Mouse (Mus musculus) liver, embryonic 14.5 days (tissue): Measurements from ENCODE around the gene Trmt112. TPM values are rescaled to one million over a fixed set of nuclear protein-coding genes. Genes with fewer than 3 reads are reported as not detected.

ENCODE experiments used
- ATAC-seq: fragments of 200-750 bp; cut with Nextera tagmentation; 2 replicates; pipeline ENCODE4 v1.8.0; 2017; ENCODE audit warnings: moderate number of reproducible peaks, mild to moderate bottlenecking, moderate library complexity; ENCODE audit not compliant: insufficient read depth
- DNase-seq, 3 experiments: peaks; one replicate each; pipeline ENCODE4 v3.0.0-alpha.2; 2012 to 2013; ENCODE audit warnings: low read depth in 3 of 3, low spot score in 3 of 3
- H3K27ac ChIP-seq: fragments of 300-500 bp; sonication (generic); 2 replicates; pipeline ENCODE4 v1.5.1; 2014; ENCODE audit warnings: moderate library complexity, mild to moderate bottlenecking, control low read depth, inconsistent platforms
- H3K27me3 ChIP-seq: fragments of 300-500 bp; sonication (generic); 2 replicates; pipeline ENCODE4 v1.6.1; 2014; ENCODE audit warnings: mild to moderate bottlenecking, low read length, moderate library complexity; ENCODE audit not compliant: control insufficient read depth, insufficient read depth
- H3K36me3 ChIP-seq: fragments of 300-500 bp; sonication (generic); replicated peaks from 2 replicates; pipeline ENCODE4 v1.6.1; 2014; ENCODE audit warnings: low read depth; ENCODE audit not compliant: control insufficient read depth, insufficient read depth
- H3K4me1 ChIP-seq, 2 experiments: fragments of 200-500 bp in 1 of 2; fragments of 300-500 bp in 1 of 2; sonication (generic) in 1 of 2; replicated peaks; 2 replicates each; pipeline ENCODE4 v1.6.1; 2012 to 2014; ENCODE audit warnings: antibody characterized with exemption in 1 of 2, inconsistent platforms in 1 of 2, low read length in 1 of 2; ENCODE audit not compliant: control insufficient read depth in 2 of 2, insufficient read depth in 2 of 2
- H3K4me2 ChIP-seq: fragments of 300-500 bp; sonication (generic); 2 replicates; pipeline ENCODE4 v1.6.1; 2014; ENCODE audit warnings: low read depth, mild to moderate bottlenecking, control low read depth, moderate library complexity
- H3K4me3 ChIP-seq, 2 experiments: fragments of 200-500 bp in 1 of 2; fragments of 300-500 bp in 1 of 2; sonication (generic) in 1 of 2; 2 replicates each; pipeline ENCODE4 v1.5.1; 2012 to 2014; ENCODE audit warnings: low read depth in 2 of 2, low read length in 2 of 2, mild to moderate bottlenecking in 2 of 2, control low read depth in 1 of 2, inconsistent platforms in 1 of 2, moderate library complexity in 1 of 2; ENCODE audit not compliant: insufficient read depth in 1 of 2
- H3K9ac ChIP-seq: fragments of 300-500 bp; sonication (generic); replicated peaks from 2 replicates; pipeline ENCODE4 v1.6.1; 2014; ENCODE audit warnings: mild to moderate bottlenecking, control low read depth, moderate library complexity
- H3K9me3 ChIP-seq: fragments of 300-500 bp; sonication (generic); 2 replicates; pipeline ENCODE4 v1.6.1; 2016; ENCODE audit warnings: low read length, mixed read lengths; ENCODE audit not compliant: control insufficient read depth
- CTCF ChIP-seq: IDR thresholded peaks from 2 replicates; pipeline ENCODE4 v1.5.1; 2016; ENCODE audit warnings: antibody characterized with exemption, low read depth, control low read depth
- EP300 ChIP-seq: IDR thresholded peaks from 2 replicates; pipeline ENCODE4 v1.6.1; 2016; ENCODE audit warnings: antibody characterized with exemption, low read depth
- WGBS: fragments of 180-500 bp; shearing (Covaris S2); extraction: QIAGEN DNeasy Blood & Tissue Kit; methylation state at CpG from one replicate; pipeline ENCODE4 v1.1.7; 2014; ENCODE audit not compliant: insufficient replicate concordance; 5-methylcytosine and 5-hydroxymethylcytosine counted together
- polyA plus RNA-seq, 2 experiments: library from polyadenylated mRNA; depleted of rRNA in 1 of 2; stranded (reverse) in 1 of 2; unstranded in 1 of 2; fragments of >200 nt; fragmentation: Nextera tagmentation in 1 of 2; extraction: Ambion mirVana in 1 of 2; gene quantifications; 2 replicates each; pipeline versions ENCODE4 v1.2.1 to v1.2.3; 2012 to 2014

Trmt112 gene
- polyA plus RNA-seq (2012; rRNA removed) (65.7 and 69.4 TPM in 2 replicates), polyA plus RNA-seq (2014; fragmentation: Nextera tagmentation; extraction: Ambion mirVana) (75.2 and 77.4 TPM in 2 replicates)

DNA sequence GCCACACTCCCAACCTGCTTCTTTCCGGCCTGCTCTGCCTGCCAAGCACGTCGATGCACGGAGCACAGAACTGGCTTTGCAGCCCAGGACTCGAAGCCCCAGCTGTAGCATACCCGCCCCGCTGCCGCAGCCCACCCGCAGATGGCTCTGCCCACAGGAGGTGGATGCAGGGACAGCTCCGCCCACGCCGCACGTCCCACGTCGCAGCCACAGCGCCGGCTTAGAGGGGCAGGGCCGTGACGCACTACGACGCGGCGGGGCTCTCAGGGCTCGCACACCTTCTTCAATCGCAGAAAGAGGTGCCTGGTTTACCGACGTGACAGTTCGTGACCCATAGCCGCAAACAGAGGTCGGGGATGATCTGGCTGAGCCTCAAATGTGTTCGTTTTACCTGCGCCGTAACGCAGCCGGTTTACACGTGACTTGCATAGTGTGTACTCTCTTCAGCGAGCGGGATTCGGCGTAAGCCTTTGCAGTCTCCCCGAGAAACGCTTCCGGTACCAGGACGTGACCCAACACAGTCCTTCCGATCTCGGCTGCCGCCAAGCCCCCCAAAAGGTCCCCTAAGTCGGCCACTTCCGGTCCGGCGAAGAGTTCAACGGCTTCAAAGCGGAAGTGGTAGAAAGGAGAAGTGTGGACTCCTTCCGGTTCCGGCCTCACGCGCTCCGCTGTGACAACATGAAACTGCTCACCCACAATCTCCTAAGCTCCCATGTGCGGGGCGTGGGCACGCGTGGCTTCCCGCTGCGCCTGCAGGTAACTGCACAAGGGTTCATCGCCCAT is at the start of gene Trmt112, which contains the start of gene Prdx5:
Trmt112 (plus strand) TSS at position 192 of the 783 bp plus-strand sequence.
Prdx5 (minus strand) TSS at position 600 of the 783 bp plus-strand sequence.
- H3K27me3 ChIP-seq, result no peaks in the 10 kb centered on the region
- WGBS, result under 1% methylated on average over 65 of the region's 65 CpGs
- H3K4me3 ChIP-seq, result peak within 1 kb of the TSS; percentile 82
- TF ChIP-seq CTCF, result peak; percentile 27; the same call in 1 of the 2 replicates
- TF ChIP-seq EP300, result no peak
- peak; percentile 87 for ATAC-seq
- peak; percentile 75 to 84 (median 77) for DNase-seq
- peaks cover 20% of the 10 kb centered on the region for H3K36me3 ChIP-seq
- peaks cover 2 to 7% of the 10 kb centered on the region in 2 experiments; a peak in 2 of 4 replicates for H3K4me1 ChIP-seq
- no peaks in the 10 kb centered on the region for H3K9me3 ChIP-seq
- peak within 1 kb of the TSS; percentile 94 for H3K4me2 ChIP-seq
- peak within 1 kb of the TSS; percentile 85 for H3K9ac ChIP-seq
- H3K27ac ChIP-seq, result peak within 1 kb of the TSS; percentile 95

DNA sequence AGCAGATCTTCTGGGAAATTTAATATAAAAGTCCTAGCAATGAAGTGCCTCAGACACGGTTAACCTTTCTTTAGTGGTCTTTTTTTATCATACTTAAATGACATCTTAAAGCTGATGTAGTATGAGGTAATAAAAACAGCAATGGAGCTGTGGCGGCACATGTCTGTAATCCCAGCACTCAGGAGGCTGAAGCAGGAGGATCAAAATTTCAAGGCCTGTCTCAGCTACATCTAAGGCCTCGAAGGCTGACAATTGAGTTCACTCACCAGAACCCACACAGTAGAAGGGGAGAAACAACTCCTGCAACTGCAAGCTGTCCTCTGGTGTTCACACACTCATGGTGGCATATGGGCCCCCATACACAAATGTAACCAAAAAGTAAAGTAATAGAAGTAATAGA is 49.5 kb upstream of the Trmt112 start:
- WGBS, result 70% methylated on average over 3 of the region's 3 CpGs
- H3K9me3 ChIP-seq, result no peaks in the 10 kb centered on the region

GRCm38 (mm10) chr19:6860706-6861105 is 48.8 kb upstream of the Trmt112 start:
- DNase-seq, result no peak
- Histone ChIP-seq H3K36me3 (no peaks in the 10 kb centered on the region), H3K9me3 (no peaks in the 10 kb centered on the region), H3K4me2 (no peak overlapping the region), H3K27me3 (no peaks in the 10 kb centered on the region), H3K4me1 (peaks cover 0 to 5% of the 10 kb centered on the region in 2 experiments; a peak in 1 of 4 replicates), H3K27ac (no peak overlapping the region), H3K9ac (no peak overlapping the region), H3K4me3 (no peak overlapping the region)
- ATAC-seq, result no peak
- TF ChIP-seq CTCF, result no peak
- no peak for TF ChIP-seq EP300
- WGBS, result 37% methylated on average over 6 of the region's 6 CpGs

More for the DNA sequence above, 49.5 kb upstream of the Trmt112 start:
- H3K36me3 ChIP-seq, result no peaks in the 10 kb centered on the region
- no peaks in the 10 kb centered on the region for H3K27me3 ChIP-seq
- ATAC-seq (no peak), DNase-seq (no peak)
- no peak overlapping the region for H3K4me3 ChIP-seq
- H3K9ac ChIP-seq, result no peak overlapping the region
- no peak for TF ChIP-seq CTCF
- no peak for TF ChIP-seq EP300
- no peak overlapping the region for H3K27ac ChIP-seq
- H3K4me2 ChIP-seq, result no peak overlapping the region
- peaks cover 0 to 7% of the 10 kb centered on the region in 2 experiments; a peak in 1 of 4 replicates for H3K4me1 ChIP-seq

DNA sequence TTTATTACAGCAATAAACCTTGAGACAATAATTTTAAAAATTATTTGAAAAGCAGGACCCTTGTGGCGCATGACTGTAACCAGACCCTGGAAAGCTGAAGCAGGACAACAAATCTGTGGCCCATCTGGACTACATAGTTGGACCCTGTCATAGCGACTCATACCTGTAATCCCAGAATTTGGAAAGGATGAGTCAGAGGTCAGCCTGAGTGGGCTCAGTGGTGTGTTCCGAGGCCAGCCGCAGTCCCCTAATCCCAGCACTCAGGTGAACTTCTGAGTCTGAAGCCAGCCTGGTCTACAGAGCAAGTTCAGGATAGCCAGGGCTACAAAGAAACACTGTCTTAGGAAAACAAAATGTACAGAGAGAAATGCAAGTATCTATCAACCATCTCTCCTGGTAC is 48.0 kb upstream of the Trmt112 start:
- Histone ChIP-seq H3K27me3 (no peaks in the 10 kb centered on the region), H3K9me3 (no peaks in the 10 kb centered on the region), H3K4me1 (no peaks in the 10 kb centered on the region; a peak in 1 of 4 replicates), H3K27ac (no peak overlapping the region), H3K4me3 (no peak overlapping the region), H3K36me3 (no peaks in the 10 kb centered on the region), H3K4me2 (no peak overlapping the region), H3K9ac (no peak overlapping the region)
- 82% methylated on average over 4 of the region's 4 CpGs for WGBS
- ATAC-seq (no peak), DNase-seq (no peak)
- TF ChIP-seq EP300, result no peak
- TF ChIP-seq CTCF, result no peak

DNA sequence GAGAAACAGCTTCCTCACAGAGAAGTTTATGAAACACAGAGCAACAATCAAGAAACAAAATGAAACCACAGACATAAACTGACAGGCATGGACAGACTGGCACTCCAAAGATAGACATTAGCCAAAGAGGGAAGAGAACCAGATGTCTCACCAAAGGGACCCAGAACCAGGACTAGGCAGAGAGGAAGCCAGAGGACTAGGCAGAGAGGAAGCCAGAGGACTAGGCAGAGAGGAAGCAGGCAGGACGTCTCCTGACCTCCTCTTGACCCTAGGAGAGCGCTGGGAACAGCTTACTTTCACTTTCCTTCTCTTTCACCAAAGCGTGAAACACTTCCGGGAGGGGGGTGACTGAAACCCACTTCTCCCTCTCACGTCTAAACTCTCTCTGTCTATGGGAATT is 40.1 kb upstream of the Trmt112 start:
- Histone ChIP-seq H3K9me3 (no peaks in the 10 kb centered on the region), H3K4me3 (peak overlapping the region; percentile 32 to 87), H3K27me3 (no peaks in the 10 kb centered on the region), H3K27ac (no peak overlapping the region), H3K4me2 (peak overlapping the region; percentile 50), H3K9ac (peak overlapping the region; percentile 18), H3K4me1 (peaks cover 2 to 11% of the 10 kb centered on the region in 2 experiments; a peak in 2 of 4 replicates), H3K36me3 (no peaks in the 10 kb centered on the region)
- 1% methylated on average over 5 of the region's 5 CpGs for WGBS
- DNase-seq, result peak; percentile 44 to 47 (median 45)
- TF ChIP-seq CTCF (no peak), EP300 (no peak)
- peak; percentile 56 for ATAC-seq
